Mouse (Mus musculus) induced T-regulatory cell, adult 2 months (primary cell): Measurements from ENCODE around the gene Chpt1.
"Not testable (repeated sequence)": the region's sequence is repeated elsewhere in the genome, so short reads cannot be mapped to it uniquely, and the experiment has no call there.

ENCODE experiments used
- DNase-seq: peaks from one replicate; pipeline ENCODE4 v3.0.0-alpha.2; 2012; ENCODE audit warnings: low read depth

Chpt1 gene

DNA sequence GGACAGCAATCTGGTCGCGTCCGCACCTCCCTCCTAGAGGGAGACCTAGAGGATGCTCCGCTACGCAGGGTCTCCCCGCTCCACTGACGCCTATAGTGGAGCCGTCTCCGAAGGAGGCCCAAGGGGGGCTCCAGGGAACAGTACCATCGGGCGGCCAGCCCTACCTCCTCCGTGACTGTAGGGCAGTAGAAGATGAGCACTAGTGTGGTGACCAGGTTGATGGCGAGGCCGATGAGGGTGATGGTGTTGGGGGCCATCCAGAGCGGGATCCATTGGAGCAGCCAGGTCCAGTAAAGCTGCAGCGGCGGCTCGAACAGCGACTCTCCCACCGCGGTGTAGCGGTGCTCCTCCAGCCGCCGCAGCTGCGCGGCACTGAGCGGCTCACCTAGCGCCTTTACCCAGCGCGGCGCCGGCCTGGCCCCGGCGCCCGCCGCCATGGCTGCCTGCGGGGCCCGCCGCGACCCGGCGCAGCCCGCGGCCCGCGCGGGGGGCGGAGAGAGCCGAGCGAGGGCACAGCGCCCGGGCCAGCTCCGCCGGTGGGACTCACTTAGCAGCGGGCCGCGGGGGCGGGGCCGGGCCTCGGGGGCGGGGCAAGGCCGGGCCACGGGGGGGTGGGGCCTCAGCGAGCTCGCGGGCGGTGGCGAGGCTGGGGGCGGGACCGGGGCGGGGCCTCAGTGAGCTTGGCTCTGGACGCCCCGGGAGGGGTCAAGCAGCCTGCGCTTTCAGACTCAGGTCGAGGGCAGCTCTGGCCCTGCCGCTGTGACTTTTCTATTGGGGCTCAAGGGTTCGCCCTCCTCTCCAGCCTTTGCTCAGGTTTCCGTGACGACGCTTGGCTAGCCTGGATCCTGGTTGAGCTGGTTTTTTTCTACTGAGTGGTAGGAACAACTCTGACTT is at the start of gene Chpt1:
Chpt1 (minus strand) TSS at position 653 of the 894 bp plus-strand sequence.
- DNase-seq, result peak; percentile 89

DNA sequence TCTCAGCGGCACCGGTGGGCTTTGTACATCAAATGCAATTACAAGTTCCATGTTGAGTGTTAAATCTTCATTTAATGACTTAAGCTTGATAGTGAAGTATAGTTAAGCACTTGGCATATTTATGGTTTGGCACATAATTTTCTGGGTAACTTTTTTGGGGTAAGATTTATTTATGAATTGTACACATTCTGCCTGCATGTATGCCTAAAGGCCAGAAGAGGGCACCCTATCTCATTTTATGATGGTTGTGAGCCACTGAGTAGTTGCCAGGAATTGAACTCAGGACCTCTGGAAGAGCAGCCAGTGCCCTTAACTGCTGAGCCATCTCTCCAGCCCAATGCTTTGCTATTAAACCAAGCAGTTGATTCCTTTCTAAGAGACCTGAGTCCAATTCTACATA is 48.9 kb upstream of the Chpt1 start:
- peak; percentile 25 for DNase-seq

DNA sequence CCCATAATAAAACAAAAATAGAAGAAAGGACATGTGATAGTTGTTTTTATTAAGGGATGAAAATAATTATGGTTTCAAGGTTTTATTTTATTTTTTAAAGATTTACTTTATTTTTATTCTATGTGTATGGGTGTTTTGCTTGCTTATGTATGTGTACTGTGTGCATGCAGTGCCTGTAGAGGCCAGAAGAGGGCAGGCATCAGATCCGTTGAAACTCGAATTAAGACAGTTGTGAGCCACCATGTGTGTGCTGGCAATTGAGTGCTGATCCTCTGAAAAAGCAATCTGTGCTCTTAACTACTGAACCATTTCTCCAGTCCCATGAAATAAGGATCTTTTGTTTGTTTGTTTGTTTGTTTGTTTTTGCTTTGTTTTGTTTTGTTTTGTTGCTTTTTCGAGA is 46.4 kb upstream of the Chpt1 start:
- peak; percentile 35 for DNase-seq

DNA sequence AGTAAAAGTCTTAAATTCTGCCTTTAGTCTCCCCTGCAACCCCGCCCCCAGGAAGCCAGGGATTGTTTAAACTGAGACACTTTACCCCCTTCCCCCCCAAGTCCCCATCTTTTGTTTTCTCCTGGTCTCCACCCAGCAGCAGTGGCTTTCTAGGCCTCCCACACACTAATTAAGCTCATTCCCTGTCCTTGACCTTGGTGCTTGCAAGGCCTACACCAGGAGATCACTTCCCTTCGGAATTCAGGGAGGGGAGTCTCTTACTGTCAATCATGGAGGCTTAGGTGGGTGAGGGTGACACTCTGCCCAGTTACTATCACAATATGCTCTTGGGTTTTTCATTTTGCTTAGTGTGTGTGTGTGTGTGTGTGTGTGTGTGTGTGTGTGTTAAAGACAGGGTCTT is 43.8 kb upstream of the Chpt1 start:
- DNase-seq, result no peak

DNA sequence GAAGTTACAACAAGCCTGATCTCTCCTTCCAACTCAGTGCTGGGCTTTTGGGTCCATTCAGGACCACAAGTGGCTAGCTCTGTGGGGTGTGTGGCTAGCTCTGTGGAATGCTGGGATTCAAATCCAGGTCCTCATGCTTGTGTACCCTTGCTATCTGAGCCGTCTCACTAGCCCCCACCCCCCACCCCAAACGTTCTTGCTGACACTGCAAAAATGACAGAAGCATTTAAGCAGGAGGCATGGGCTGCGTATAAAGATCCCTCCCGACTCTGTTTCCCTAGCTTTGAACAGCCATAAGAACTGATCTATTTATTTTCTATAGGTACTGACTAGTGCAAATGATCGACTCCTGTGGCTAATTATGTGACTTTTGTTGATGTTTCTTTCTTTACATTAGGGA is 26.8 kb upstream of the Chpt1 start:
- DNase-seq, result no peak

DNA sequence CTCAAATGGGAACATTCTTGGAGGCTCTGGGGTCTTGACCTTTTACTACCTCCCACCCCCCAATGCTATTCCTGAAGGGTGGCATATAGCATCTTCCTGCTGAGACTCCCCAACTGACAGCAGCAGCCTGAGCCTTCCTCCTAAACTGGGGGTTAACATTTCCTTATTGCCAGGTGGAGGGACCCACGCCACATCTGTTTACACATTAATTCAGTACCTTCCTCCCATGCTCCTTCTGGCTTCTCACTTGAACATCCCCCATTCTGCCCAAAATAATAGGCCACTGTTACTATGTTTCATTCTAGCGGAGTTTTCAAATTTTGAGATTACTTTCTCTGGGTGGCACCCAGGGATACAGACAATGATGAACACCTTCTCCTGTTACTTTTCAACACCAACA is 20.1 kb upstream of the Chpt1 start:
- DNase-seq, result no peak

DNA sequence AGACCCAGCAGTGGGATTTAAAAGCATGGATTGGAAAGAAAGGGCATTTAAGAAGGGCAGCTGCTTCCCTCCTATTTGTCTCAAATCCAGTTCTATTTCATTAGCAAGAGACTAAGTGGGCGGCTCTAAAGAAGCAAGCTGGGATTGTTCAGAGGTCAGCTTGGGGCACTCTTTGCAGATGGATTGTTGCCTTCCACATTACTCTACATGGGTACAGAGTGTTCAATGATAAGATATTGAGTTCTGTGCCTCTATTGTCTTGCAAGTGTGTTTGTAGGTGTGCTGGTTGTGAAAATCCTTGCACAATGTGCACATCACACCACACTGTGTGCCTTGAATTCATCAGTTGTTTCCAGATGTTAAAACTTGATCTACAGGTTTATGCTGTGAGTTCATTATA is 19.3 kb upstream of the Chpt1 start:
- DNase-seq, result no peak

DNA sequence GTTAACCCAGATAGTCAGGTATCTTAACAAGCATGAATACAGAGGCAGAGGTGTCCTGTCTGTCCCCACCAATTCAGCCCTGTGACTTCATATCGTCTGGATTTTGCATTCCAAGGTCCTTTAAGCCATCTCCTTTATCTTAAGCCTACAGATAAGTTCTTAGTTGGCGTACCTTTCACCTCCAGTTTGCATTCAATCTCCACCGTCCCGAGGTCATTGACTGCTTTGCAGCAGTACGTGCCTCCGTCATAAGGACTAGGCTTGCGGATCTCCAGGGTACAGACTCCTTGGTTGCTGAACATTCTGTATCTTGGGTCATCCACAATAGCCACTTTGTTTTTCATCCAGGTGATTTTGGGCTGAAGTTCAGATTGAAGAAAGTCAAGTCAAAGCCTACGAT is 18.9 kb upstream of the Chpt1 start:
- DNase-seq, result no peak

DNA sequence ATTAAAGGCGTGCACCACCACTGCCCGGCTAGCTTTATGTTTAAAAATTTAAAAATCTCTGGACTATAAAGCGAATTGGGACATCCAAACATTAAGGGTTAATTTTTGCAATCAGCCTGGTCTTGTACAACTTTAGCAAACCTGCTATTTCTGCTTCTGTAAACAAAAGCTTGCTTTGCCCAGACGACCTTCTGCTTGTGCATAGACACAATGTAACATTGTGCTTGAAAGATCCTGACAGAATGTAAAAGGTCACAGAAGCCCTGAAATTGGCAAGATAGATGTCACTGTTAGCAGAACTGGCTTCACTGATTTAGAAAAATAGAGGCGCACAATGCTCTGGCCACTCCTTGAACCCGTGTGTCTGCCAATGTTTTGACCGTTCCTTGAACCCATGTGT is 11.2 kb upstream of the Chpt1 start:
- not testable (repeated sequence) for DNase-seq

DNA sequence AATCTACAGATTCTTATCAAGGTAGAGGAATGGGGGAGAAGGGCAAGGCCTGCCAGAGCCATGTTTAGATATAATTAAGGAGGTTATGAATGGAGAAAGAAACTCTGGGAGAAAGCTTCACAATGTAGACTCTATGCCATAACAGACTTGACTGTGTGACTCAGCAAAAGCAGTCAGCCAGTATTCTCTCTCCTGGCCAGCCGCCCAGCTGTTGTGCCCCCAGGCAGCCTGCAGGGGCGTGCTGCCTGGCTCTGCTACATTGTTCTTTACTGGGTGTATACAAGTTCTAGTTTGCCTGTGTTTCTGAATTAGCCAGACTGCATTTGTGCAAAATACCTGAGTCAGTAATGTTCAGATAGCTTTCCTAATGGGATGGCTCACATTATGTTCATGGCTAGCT is 10.6 kb upstream of the Chpt1 start:
- DNase-seq, result no peak

DNA sequence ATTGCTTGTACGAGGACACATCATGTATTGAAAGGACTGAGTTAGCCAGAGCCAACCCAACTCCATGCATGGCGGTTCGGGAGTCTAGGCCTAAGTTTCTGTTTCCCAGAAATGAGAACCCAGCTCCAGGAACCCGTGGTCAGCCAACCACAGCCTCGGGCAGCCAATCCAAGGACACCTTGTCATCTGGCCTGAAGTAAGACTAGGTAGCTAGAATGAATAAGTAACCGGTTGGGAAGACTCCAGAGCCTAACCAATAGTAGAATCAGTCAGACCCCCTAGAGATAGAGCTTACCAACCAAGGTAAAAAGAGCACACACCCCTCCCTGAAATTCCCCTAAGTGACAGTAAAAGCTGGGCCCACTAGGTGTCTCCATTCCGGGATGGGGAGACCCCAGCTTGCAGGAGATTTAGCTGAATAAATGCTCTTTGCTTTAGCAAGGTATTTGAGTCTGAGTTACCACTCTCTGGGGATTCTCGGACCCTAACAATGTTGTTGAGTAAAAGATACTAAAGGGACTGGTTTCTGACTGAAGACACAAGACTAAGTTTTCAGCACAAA is 9.8 kb upstream of the Chpt1 start:
- no peak for DNase-seq

DNA sequence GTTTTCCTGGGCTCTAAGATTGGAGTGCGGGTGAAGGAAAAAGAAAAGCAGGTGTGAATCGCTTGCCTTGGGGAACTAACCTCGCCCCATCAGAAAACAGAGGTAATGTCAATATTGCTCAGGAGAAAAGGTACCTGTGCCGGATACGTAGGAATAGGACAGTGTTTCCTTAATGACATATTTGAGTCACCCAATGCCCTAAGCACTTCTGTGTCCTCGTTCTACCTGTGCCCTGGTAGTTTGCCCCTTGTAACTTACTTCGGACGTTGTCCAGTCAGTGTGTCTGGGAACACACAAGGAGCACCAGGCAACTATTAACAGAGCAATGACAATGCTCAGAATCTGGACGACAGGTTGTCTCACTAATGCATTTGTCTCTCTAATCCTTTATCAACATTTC is 7.5 kb upstream of the Chpt1 start:
- DNase-seq, result no peak

DNA sequence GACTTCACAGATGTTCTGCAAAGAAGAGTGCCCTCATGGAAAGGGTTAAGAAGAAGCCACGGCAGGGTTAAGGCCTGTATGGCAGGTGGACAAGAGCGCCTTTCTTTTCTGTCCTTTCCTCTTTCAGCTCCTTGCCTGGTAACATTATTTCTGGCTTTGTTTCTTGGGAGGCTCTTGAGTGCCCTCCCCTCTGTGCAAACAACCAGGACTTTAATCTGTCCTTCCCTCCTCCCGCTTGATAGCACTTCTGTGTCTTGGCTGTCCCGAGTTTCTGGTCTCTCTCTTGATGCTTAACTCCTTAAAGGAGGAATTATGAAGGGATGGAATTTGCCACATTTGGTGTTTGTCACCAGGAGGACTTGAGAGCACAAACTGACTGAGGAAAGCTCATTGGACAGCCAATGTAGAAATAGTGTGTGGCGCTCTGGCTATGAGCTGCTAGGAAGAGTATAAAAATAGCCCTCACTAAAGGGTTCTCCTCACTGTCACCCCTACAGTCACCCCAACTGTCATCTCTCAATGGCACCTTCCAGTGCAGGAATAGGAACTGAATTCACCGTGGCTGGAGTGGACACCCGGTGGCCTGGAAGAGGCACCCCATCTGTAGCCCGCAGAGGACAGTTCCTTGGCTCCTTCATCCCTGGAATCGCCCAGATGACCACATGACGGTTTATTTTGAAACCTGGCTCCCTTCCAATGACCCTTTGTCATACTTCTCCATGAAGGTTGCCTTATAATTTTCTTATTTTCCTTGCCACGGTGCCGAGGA is 6.8 kb upstream of the Chpt1 start:
- DNase-seq, result no peak

DNA sequence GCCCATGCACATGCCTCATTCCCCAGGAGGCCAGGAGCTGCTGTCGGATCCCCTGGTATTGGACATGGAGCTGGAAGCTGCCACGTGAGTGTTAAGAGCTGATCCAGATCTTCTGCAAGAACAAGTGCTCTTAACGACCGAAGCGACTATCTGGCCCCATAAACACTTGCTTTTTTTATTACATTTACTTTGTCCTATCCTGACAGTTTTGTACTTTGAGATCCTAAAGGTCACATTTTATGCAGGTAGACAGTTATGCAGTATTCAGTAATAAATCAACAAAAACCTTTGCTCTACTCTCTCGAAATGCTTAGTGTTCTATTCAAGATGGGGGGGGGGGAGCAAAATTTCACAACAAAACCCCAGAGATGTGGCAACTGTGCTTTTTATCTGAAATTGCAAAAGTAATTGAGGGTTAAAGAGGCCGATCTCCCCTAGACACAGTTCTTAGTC is 3.8 kb upstream of the Chpt1 start:
- DNase-seq, result no peak

DNA sequence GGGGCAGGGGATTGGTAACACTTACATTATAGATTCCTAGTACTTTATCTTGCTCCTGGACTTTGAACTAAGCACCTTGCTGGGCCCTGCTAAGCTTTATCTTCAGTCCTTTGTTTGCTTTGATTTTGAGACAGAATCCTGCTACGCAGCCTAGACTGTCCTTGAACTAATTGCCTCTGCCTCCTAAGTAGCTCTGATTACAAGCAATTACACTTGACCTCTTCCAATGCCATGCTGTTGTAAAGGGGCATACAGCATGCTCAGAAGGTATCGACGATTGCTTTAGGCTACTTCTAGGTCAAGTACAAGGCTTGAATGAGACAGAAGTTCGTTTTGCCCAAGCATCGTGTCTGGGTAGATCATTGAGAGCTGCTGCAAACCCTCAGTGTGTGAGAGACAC is 1.4 kb upstream of the Chpt1 start:
- DNase-seq, result peak; percentile 5

DNA sequence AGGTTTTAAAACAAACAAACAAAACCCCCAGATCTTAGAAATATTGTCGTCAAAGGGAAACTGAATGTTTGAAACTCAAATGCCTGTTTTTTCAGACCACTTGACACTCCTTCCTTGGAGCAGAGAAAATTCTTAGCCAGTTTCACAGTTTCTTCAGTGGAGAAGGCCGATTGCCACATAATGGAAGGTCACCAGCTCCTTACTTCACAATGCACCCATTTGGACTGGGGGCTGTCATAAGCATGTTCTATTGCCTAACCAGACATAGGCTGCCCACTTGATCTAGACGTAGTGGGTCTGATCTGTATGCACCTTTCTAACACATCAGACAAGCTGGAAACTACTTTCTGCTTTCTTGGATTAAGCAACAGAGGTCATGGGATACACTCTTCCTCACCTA is 608 bp upstream of the Chpt1 start:
- no peak for DNase-seq

DNA sequence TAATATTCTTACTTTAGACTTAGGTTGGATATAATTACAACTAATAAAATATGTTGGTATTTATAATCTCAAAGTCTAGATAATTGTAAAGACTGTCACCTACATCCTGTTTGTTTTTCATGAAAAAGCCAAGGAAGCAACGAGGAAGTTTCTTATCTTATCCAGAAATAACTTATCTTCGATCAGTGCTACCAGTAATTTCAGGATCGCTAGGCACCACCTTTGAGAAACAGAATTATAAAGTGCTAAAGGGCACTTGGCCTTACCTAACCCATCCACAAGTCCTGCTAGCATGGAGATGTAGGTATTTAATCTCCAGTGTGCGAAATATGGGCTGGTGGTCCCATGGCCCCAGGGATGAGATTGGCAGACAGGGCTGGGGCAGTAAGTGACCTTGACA is 954 bp downstream of the Chpt1 start:
- peak; percentile 5 for DNase-seq

DNA sequence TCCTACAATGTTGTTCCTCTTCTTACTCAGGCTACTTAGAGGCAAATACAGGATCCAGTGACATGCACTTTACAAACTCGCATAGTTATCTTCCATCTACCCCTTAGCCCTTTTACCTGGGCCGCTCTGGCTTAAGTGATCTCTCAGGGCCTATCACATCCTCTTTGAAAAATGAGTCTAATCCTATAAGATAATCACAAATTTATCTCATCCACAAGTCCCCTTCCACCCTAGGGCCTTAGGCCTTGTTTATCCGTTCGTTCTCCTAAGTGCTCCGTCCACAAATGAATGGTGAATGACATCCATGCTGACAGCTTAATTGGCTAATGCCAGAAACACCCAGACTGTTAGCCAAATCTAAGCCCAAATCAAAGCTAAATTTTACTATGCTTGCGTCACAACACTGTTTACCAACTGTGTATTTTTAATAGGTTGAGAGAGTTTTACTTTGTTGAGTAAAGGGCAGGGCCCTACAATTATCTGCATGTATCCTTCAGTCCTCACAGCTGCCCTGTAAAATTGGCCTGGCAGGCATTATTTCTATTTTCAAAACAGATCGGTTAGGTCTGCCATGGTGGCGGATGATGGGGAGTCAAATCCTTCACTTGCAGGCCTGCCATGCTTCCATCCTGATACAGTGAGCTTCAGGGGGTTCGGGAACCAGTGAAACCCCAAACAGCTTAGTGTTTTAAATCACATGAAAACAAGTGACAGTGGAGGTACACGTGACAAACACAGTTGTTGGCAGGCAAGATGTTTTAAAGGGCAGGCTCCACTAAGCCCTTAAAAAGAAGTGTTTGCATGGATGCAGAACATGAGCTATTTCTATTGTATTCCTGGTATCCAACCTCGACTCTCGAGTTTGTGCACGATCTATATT is 1.7 kb downstream of the Chpt1 start:
- DNase-seq, result no peak

DNA sequence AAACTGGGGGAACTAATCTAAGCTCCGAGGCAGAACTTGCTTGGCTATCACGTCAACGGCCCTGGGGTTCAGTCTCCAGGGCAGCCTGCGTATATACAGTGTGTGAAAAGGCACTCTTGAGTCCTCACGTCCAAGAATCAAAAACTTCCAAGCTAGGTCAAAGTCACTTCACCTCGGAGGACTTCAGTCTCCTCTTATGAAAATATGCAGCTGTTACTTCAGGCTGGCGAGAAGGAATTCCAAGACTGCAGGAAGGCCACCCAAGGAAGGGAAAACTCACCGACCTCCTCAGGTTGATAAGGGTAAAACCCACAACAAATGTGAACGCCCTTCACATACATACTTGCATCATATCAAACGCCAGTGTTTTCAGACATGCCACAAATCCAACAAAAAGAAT is 2.5 kb downstream of the Chpt1 start:
- no peak for DNase-seq

DNA sequence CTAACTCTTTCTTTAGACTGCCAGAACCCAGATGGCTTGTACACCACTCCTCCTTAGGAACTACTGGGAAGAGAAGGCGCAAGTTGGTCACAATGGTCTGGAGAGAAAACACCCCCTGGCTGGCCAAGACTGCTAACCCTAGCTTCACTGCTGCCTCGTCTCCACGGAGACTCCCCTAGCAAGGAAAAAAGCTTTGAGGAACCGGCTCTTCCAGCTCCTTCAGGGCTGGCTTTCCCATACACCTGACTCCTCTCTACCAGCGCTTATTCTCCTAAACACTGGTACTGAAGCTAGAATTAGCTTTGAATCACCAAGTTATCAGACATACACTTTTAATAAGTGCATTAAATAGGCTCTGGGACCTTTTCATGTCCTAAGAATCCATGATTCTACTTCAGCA is 3.9 kb downstream of the Chpt1 start:
- no peak for DNase-seq

DNA sequence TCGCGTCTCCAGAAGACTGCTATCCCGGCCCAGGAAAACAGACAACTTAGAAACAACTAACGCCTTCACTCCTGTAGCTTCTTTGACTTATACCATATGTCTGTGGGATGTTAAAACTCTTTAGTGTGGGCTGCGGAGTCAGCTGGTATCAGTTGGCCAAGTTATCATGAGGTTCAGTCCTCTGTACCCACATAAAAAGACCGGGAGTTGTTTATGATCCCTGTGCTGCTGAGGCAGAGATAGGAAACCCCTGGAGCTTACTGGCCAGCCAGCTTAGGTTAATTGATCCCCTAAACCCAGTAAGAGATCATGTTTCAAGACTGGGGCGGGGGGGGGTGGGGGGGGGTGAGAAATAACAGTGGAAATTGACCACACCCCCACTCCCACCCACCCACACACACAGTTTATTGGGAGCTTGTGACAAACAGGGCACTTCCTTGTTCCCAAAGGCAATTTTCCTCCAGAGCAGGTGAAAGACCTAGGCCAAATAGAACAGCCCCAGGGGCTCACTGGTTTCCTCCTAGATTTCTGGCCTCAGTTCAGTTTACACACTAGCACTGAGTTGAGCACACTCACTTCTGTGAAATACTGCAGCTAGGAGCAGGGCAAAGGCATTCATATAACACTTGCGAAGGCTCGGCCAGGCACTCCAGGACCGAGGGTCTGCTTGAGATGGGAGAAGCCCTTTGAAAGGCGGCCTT is 6.9 kb downstream of the Chpt1 start:
- DNase-seq, result no peak
